Mouse (Mus musculus): ENCODE results near the gene Spon2.

- TF ChIP-seq CEBPB (IDR thresholded peaks at IDR 0.05; ENCODE audit: insufficient read depth, poor library complexity, severe bottlenecking) (peak; percentile 78), POLR2A (IDR thresholded peaks at IDR 0.05; ENCODE audit: insufficient read length, low read depth) (no peak), TCF12 (IDR thresholded peaks at IDR 0.05; ENCODE audit: insufficient read depth, poor library complexity, severe bottlenecking) (no peak), USF1 (IDR thresholded peaks at IDR 0.05; ENCODE audit: low read depth) (no peak), MYOG (IDR thresholded peaks at IDR 0.05; ENCODE audit: control insufficient read depth in 1 of 3, insufficient read depth in 1 of 3, insufficient read length in 2 of 3, low read depth in 2 of 3) (no peak), MAX (IDR thresholded peaks at IDR 0.05; ENCODE audit: low read depth) (no peak), E2F4 (IDR thresholded peaks at IDR 0.05; ENCODE audit: insufficient read depth) (no peak), REST (IDR thresholded peaks at IDR 0.05; ENCODE audit: insufficient read depth, insufficient read length) (no peak), POLR2AphosphoS2 (IDR thresholded peaks at IDR 0.05; ENCODE audit: insufficient read length, low read depth) (no peak), TCF3 (IDR thresholded peaks at IDR 0.05; ENCODE audit: insufficient read length, low read depth) (no peak), SRF (IDR thresholded peaks at IDR 0.05; ENCODE audit: control insufficient read depth, insufficient read length, low read depth) (no peak)
Measured at GRCm38 (mm10) chr5:33222841-33223744, 4.8 kb upstream of the Spon2 start.
